Mouse (Mus musculus): ENCODE data around the gene Gm49373.

The Gm49373 gene

GRCm38 (mm10) chr9:21030781-21031250, 42.1 kb downstream of the Gm49373 start:
- in situ Hi-C loops (cut with MboI; ENCODE audit: unreplicated experiment in 2 of 2): no loop called here

- in situ Hi-C loops (cut with MboI; ENCODE audit: unreplicated experiment in 2 of 2): no loop called here
These were observed 42.8 kb downstream of the Gm49373 start for GRCm38 (mm10) chr9:21030055-21030600.

DNA sequence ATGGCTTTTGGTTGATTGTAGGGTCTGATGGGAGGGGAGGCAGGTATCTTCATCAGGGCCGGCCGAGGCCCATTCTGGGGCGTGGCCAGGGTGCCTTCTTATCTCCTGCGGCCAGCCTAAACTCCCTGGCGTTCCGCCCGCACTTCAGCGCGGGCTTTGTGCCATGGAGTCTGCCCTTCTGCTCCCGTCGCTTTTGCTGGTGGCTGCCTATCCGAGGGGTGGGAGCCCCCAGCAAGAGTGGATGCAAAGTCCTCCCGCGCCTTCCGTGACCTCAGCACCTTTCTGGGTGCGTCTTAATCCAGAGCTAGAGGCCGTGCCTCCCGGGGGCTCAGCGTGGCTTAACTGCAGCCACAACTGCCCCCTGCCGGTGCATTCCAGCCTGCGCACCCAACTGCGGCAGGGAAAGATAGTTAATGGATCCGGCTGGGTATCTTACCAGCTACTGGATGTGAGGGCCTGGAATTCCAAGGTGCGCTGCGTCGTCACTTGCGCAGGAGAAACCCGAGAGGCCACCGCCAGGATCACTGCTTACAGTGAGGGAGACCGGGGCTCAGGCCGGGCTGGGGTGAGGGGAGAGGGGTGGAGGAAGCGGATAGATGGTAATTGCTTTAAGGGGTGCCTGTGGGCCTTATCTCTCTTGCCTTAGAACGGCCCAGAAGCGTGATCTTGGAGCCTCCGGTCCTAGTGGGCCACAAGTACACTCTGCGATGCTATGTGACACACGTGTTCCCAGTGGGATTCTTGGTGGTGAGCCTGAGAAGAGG, 43.4 kb downstream of the Gm49373 start, which contains the start of gene Icam4:
Icam4 (plus strand) TSS at position 83 of the 764 bp plus-strand sequence.
- in situ Hi-C loops (cut with MboI; ENCODE audit: unreplicated experiment in 2 of 2): loop anchor here (5.0 kb wide), 2 partner anchors 103 to 113 kb away; partner anchors contain the start of gene Tyk2 (in 1 of the 2)

GRCm38 (mm10) chr9:21028560-21029110, 44.3 kb downstream of the Gm49373 start:
- in situ Hi-C loops (cut with MboI; ENCODE audit: unreplicated experiment in 2 of 2): loop anchor here (5.0 kb wide), 2 partner anchors 104 to 114 kb away; partner anchors contain the start of gene Tyk2 (in 1 of the 2)

DNA sequence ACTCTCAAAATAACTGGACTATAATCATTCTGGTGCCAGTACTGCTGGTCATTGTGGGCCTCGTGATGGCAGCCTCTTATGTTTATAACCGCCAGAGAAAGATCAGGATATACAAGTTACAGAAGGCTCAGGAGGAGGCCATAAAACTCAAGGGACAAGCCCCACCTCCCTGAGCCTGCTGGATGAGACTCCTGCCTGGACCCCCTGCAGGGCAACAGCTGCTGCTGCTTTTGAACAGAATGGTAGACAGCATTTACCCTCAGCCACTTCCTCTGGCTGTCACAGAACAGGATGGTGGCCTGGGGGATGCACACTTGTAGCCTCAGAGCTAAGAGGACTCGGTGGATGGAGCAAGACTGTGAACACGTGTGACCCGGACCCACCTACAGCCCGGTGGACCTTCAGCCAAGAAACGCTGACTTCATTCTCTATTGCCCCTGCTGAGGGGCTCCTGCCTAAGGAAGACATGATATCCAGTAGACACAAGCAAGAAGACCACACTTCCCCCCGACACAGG, 45.1 kb downstream of the Gm49373 start:
- in situ Hi-C loops (cut with MboI; ENCODE audit: unreplicated experiment in 2 of 2): loop anchor here (5.0 kb wide), 2 partner anchors 104 to 114 kb away; partner anchors contain the start of gene Tyk2 (in 1 of the 2)

GRCm38 (mm10) chr9:21026849-21027248, 46.0 kb downstream of the Gm49373 start:
- in situ Hi-C loops (cut with MboI; ENCODE audit: unreplicated experiment in 2 of 2): loop anchor here (5.0 kb wide), 2 partner anchors 105 to 115 kb away; partner anchors contain the start of gene Tyk2 (in 1 of the 2)

DNA sequence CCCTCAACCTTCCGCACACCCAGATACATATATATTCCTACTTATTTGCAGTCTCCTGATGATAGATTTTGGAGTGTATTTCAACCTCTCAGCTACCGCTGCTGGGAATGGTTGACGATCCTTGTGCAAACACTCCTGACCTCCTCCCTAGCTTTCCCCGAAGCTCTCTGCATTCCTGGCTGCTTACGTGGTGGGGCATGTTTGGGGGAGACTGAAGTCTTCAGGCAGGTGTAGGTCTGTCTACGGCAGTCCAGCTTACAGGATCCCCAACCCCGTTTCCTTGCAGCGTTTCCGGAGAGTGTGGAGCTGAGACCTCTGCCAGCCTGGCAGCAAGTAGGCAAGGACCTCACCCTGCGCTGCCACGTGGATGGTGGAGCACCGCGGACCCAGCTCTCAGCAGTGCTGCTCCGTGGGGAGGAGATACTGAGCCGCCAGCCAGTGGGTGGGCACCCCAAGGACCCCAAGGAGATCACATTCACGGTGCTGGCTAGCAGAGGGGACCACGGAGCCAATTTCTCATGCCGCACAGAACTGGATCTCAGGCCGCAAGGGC, 47.6 kb downstream of the Gm49373 start:
- in situ Hi-C loops (cut with MboI; ENCODE audit: unreplicated experiment in 2 of 2): loop anchor here (5.0 kb wide), 2 partner anchors 107 to 117 kb away; partner anchors contain the start of gene Tyk2 (in 1 of the 2)

- in situ Hi-C loops (cut with MboI; ENCODE audit: unreplicated experiment in 2 of 2): no loop called here
These were observed 50.2 kb downstream of the Gm49373 start for GRCm38 (mm10) chr9:21022726-21023125.

GRCm38 (mm10) chr9:21022288-21022687, 50.6 kb downstream of the Gm49373 start:
- in situ Hi-C loops (cut with MboI; ENCODE audit: unreplicated experiment in 2 of 2): no loop called here

- in situ Hi-C loops (cut with MboI; ENCODE audit: unreplicated experiment in 2 of 2): no loop called here
These were observed 51.5 kb downstream of the Gm49373 start for GRCm38 (mm10) chr9:21021363-21021762.

- in situ Hi-C loops (cut with MboI; ENCODE audit: unreplicated experiment in 2 of 2): no loop called here
These were observed 54.3 kb downstream of the Gm49373 start for GRCm38 (mm10) chr9:21018600-21018999.

GRCm38 (mm10) chr9:21017177-21017575, 55.7 kb downstream of the Gm49373 start:
- in situ Hi-C loops (cut with MboI; ENCODE audit: unreplicated experiment in 2 of 2): no loop called here

DNA sequence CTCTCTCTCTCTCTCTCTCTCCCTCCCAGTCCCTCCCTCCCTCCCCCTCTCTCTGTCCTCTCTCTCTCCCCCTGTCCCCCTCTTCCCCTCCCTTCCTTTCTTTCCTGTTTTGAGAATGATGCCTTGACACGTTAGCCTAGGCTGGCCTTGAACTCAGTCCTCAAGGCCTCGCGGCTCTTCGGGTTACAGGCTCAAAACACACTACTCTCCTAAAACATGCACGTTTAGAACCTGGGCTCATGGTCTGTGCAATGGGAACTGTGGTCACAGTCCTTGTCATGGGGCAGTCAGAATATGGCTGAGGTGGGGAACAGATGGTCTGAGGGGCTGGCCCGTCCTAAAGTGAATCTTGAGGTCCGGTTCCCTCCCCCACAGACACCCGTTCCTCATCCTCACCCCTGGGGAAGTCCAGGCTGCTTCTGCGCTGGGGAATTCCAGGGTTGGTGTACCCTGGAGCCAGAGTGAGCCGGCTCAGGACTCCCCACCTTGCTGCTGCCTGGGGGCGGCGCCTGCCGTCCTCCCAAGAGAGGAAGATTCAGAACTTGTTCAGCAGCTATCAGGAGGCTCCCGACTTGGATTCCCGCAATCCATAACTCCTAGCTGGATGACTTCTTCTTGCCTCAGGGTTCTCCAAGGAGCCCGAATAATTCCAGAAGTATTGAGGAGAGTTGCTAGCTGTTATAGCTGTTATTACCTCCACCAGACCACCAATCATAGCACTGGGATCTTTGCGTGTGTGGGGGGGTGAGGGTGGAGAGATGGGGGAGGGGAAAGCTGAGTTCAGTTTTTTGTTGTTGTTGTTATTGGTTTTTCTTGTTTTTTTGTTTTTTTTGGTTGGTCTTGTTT, 56.3 kb downstream of the Gm49373 start:
- in situ Hi-C loops (cut with MboI; ENCODE audit: unreplicated experiment in 2 of 2): no loop called here

- in situ Hi-C loops (cut with MboI; ENCODE audit: unreplicated experiment in 2 of 2): no loop called here
These were observed 57.2 kb downstream of the Gm49373 start, which contains the start of gene Icam1 for GRCm38 (mm10) chr9:21015571-21016130. Gene Icam1 (plus strand): TSS chr9:21015985.

DNA sequence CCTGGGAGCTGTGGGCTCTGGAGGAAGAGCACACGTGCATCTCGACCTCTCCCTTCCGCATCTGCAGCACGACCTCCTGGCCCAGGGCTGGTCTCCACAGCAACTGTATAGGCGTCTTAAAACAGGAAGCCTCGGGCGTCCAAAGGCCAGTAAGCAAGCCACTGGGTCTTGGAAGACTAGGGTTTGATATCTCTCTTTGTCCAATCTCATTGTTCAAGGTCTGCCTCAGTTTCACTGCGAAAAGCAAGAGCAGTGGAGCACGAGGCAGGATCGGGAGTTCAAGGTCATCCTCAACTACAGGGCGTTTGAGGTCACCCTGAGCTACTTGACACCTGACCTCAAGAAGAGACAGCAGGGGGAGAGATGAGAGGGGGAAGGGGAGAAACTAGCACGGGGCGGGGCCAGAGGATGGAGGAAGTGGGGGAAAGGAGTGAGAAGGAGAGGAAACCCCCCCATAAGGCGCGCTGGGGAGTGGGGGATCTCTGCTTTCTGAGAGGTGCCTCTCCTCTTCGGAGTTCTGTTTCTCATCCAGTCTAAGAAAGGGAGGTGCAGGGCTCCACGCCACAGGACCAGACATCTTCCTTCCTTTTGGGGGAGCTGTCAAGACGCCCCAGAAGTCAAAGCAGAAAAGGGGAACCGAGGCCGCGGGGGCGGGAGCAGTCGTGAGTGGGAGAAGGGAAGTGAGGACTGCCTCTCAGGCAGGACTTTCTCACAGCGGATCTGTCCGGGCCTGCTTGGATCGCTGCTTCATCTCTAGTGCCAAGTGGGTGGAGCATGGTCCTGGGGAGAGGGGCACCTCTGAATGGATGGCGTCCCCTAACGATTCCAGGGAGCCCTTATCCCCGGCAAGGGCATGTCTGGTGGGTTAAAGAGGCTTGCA, 58.0 kb downstream of the Gm49373 start:
- in situ Hi-C loops (cut with MboI; ENCODE audit: unreplicated experiment in 2 of 2): no loop called here
